Mouse (Mus musculus): Measurements from ENCODE around the gene Mcam.
A peak's percentile ranks its signal among the peaks of the same experiment; 100 is the strongest.
"Not testable (repeated sequence)": the region's sequence is repeated elsewhere in the genome, so short reads cannot be mapped to it uniquely, and the experiment has no call there.

Gene Mcam

GRCm38 (mm10) chr9:44109360-44110095, 24.7 kb upstream of the Mcam start:
- DNase-seq (ENCODE audit: inconsistent ontology term): peak; percentile 77

GRCm38 (mm10) chr9:44111909-44112308, 22.4 kb upstream of the Mcam start:
- not testable (repeated sequence) for DNase-seq (ENCODE audit: inconsistent ontology term)

DNA sequence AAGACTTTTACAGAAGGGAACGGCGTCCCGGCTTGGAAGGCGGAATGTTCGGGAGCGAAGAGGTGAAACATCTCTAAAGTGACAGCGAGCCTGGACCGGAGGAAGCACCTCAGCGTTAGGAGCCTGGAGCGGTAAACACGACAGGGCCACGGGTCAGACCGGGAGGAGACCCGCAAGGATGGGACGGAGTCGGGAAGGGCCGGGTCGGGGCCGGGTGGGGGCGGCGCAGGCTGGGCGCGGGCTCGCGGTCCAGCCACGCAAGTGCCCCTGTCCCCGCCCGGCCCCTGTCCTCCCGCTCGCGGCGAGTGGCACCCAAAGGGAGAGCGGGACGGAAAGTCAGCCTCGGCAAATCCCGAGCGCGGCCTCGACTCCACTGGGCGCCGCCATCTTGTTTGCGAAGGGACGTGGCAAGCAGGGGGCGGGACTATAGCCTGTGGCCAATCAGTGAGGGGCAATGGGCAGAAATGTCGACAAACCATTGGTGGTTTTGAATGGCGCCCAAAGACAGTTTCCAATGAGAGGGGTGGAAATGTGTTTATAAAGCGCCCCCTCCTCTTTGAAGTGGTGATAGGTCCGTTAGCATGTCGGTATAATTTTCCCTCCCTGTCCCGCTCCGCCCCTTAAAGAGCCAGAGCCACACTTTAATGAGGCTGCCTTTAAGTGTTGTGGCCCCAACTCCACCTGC, 21.0 kb upstream of the Mcam start, which contains the start of the genes Gm49380 and Rnf26:
TSS of gene Gm49380 (minus strand) at position 396 of the 685 bp plus-strand sequence.
TSS of gene Rnf26 (minus strand) at position 413 of the 685 bp plus-strand sequence.
- DNase-seq (ENCODE audit: inconsistent ontology term): peak; percentile 94

GRCm38 (mm10) chr9:44114453-44114852, 19.8 kb upstream of the Mcam start:
- no peak for DNase-seq (ENCODE audit: inconsistent ontology term)

- DNase-seq (ENCODE audit: inconsistent ontology term): no peak
Observed at GRCm38 (mm10) chr9:44115599-44115998, 18.7 kb upstream of the Mcam start.

DNA sequence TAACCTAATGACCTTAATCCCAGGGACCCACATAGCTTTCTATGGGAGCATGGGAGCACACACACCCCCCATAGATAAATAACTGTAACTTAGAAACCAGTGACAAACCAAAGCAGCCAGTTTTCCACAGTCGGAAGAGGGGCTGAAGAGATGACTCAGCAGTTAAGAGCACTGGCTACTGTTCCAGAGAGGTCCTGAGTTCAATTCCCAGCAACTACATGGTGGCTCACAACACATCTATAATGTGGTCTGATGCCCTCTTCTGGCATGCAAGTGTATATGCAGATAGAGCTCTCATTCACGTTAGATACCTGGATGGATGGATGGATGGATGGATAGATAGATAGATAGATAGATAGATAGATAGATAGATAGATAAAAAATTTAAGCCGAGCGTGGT, 18.1 kb upstream of the Mcam start:
- no peak for DNase-seq (ENCODE audit: inconsistent ontology term)

DNA sequence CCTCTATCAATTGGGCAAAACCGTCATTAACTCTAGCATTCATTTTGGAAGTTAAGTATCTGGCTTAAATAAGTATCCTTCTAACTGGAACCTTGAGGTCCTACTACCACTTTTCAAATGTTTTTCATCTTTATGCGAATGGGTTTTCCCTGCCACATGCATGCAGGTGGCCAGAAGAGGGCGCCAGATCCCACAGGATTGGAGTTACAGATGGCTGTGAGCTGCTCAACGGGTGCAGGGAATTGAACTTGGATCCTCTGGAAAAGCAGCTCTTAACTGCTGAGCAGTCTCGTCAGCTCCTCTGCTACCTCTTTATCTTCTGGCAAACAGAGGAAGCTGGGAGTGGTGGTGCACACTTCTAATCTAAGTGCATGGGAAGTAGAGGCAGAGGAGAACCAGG, 15.3 kb upstream of the Mcam start:
- DNase-seq (ENCODE audit: inconsistent ontology term): no peak

DNA sequence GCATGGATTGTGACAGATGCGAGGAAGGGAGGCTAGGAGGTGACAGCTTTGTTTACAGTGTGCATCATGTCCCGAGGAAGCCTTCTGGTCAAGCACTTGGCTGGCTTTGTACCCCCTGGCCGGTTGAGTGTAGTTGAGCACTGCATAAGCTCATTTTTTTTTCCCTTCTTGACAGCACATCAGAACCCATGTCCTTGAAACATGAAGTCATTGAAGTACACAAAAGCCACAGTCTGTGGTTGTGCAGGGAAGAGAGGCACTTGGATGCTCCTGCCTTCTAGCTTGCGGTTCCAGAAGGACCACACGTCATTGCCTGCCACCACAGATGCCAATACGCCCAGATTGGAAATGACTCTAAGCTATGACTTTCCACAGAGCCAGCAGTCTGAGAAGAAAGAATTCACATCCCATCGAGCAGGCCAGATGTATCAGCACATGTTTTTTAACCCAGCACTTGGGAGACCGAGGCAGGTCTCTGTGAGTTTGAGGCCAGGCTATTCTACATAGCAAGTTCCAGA, 14.3 kb upstream of the Mcam start:
- DNase-seq (ENCODE audit: inconsistent ontology term): no peak

GRCm38 (mm10) chr9:44124317-44124716, 10.0 kb upstream of the Mcam start:
- peak; percentile 34 for DNase-seq (ENCODE audit: inconsistent ontology term)

- DNase-seq (ENCODE audit: inconsistent ontology term): no peak
Observed at GRCm38 (mm10) chr9:44125026-44125425, 9.2 kb upstream of the Mcam start.

DNA sequence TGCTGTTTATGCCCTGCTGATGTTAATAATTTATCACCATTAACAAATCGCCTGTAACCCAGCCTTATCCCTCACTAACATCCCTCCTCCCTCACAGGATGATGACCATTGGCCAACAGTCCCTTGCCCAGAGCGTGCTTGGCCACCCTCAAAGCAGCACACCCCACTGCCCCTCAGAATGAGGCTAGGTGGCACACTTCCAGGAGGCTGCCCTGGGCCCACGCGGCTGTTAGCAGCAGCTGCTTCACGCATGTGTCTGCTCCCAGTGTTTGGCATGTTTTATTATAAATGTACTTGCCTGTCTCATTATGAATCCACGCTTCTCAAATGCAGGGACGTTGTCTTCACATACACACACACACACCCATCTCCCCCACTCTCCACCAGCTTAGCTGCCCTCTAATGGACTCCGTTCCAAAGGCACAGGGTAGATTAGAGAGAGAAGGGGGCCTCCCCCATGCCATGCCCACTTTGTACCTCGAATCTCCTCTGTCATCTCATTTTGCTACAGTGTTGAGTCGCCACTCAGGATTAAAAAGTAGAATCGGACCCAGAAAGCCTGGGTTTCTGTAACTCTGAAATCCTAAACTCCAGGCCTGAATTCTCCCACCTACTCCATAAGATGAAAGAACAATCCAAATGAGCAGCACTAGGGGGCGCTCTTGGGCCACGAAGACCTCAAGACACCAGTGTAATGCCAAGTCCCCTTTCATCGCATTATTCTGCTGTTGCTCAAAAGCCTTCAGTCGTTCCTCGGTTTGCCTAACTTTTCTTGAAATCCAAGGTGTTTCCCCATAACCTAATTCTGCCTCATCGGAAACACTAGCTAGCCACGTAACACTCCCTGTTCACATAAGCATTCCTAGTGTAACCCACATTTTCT, 8.5 kb upstream of the Mcam start:
- DNase-seq (ENCODE audit: inconsistent ontology term): peak; percentile 87

DNA sequence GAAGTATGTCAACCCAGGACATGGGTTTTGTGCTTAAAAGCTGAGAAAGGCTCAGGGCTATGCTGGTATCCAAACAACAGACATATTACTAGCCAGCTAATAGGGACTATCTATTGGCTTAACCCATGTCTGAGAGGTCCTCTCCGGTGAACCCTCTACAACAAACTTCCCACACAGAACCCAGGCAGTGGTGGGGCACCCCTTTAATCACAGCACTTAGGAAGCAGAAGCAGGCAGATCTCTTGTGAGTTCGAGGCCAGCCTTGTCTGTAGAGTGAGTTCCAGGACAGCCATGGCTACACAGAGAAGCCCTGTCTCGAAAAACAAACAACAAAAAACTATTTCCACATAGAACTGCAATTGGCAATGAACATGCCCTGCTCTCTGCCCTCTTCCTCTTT, 7.5 kb upstream of the Mcam start:
- no peak for DNase-seq (ENCODE audit: inconsistent ontology term)

- DNase-seq (ENCODE audit: inconsistent ontology term): no peak
Observed at GRCm38 (mm10) chr9:44127351-44127801, 6.9 kb upstream of the Mcam start.

DNA sequence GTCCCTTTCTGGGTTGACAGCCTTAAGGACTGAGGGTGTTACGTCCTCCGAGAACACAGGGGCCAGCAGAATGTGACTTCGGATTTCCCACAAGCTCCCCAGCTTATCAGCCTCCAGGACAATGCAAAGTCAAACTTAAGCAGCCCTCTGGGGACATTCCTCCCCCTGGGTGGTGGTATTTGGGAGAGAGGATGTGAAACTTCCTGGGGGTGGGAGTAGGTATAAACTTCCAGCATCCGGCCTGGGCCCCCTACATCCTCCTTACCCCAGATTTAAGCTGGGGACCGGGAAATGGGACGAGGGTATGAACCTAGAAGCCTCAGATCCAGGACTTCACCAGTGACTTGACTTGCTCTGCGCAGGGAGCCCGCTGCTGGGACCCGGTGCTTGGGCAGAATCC, 4.6 kb upstream of the Mcam start:
- DNase-seq (ENCODE audit: inconsistent ontology term): no peak

DNA sequence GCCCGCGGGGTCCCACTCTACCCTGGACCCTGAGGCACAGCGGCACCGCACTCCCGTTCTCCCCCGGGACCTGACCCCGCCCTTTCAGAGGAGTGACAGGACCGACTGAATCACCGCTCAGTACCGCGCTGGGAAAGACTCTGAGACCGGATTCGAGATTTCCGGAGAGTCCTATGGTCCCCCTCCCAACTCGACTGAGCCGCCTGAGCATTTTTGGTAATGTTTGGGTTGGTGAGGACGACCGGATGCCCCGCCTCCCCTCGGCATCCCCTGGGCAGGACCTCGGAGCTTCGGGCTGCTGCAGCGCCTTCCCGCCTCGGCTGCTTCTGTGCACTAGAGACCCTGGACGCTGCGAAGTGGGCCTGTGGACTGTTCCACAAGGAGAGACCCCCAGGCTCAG, 4.2 kb upstream of the Mcam start:
- DNase-seq (ENCODE audit: inconsistent ontology term): peak; percentile 87

DNA sequence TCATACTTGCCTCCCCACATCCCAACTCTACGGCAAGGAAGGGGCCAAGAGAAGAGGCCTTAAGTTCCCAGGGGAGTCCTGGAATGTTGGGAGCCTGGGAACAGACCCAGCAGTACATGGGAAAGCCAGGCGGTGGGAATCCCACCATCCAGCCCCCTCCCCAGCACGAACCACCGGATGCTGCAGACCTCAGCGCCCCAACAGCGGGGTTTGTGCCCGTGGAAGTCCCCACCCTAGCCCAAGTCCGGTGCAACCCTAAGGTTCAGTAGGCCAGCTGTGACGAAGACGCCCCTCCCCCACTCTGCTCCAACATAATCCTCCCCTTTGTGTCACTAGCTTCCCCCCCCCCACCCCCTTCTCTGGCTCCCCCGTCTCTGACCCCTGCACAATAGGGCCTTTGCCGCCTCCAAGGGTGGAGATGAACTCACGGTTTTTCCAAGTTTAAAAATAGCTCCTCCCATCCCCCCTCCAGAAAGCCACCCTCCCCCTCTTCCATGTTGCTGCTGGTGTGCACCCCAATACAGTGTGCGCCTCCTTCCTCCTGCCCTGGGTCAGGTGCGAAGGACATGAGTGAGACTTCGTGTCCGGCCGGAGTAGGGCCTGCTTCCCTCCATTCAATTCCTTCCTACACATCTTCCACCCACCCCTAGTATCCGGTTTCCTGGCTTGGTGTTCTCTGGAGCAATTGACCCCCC, 3.5 kb upstream of the Mcam start:
- no peak for DNase-seq (ENCODE audit: inconsistent ontology term)

DNA sequence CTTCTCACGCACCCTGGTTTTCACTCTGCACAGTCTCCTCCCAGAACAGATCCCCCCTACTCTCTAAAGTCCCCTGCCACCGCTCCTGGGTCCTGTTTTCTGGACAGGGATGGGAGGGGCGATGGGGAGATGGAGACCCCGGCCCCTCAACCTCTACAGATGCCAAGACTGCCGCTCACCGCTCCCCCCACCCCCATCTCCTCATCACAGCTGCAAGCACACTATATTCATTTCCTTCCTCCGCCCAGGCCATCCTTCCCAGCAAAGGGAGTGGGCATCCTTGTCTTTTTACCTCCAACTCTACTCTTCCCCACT, 3.0 kb upstream of the Mcam start:
- no peak for DNase-seq (ENCODE audit: inconsistent ontology term)

DNA sequence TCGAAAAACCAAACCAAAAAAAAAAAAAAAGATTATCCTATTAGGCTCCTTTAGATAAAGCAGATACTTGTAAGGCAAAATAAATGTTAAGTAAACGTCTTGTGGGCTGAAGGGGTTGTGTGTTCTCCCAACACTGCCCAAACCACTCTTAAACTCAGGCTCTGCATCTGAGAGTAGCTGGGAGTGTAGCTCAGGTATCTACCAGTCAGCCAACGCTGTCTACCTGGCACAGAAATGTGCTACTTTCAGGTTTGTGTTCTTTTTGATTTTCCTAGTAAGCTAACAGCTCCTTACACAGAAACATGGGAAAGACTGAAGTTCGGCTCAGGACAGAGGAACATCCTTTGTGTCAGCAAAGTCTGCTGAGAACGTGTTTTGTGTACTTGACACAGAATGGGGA, 2.1 kb upstream of the Mcam start:
- no peak for DNase-seq (ENCODE audit: inconsistent ontology term)

GRCm38 (mm10) chr9:44133287-44133686, 982 bp upstream of the Mcam start:
- peak; percentile 47 for DNase-seq (ENCODE audit: inconsistent ontology term)

DNA sequence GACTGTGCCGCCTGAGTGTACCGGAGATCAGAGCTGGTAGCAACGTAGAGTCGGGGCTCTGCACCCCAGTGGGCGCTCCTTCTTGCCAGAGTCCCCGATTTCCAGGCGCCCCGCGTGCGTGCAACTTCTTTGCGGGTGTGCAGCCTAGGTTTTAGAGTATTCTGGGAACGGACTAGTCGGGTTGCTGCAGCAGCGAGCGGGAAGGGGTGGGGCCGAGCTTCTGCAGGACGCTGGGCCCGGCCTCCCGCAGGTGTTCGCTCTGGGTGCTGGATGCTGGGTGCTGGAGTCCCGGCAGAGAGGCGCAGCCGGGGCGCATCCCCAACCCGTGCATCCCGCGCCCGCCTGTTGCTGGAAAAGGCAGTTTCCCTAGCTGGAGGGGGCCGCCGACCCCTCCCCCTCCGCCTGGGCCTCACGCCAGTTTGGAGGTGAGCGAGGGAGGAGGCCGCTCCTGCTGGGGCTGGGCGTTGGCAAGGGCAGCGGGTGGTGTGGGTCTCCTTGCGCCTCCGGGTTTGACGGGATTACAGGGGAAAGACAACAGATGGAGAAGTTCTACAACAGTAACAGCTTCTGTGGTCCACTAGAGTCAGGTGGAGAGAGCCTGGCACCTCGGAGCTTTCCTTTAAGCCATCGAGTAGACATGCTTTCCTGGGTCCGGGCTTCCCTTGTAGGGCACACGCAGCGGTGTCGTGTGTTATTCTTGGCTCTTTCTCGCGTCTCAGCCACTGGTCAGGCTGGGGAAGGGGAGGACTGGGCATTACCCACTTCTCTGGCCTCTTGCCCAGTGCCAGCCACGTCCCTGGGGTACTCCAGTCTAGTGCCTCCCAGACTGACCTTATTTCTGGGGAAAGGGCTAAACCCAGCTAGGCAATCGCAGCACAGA, 822 bp downstream of the Mcam start:
- DNase-seq (ENCODE audit: inconsistent ontology term): peak; percentile 65
